Mouse (Mus musculus) cerebellum, adult 2 months (tissue): ENCODE results near the gene Tcf7l2.

ENCODE experiments used
- CTCF ChIP-seq: fragments of 200-500 bp; IDR thresholded peaks from 2 replicates; pipeline ENCODE4 v1.5.1; 2011; ENCODE audit warnings: low read depth, mild to moderate bottlenecking, control low read depth, low read length, moderate library complexity, borderline replicate concordance; ENCODE audit not compliant: insufficient read depth
- POLR2A ChIP-seq: fragments of 200-500 bp; IDR thresholded peaks from 2 replicates; pipeline ENCODE4 v1.6.1; 2011; ENCODE audit warnings: low read length, control low read depth, borderline replicate concordance; ENCODE audit not compliant: insufficient read depth

- no peak for TF ChIP-seq CTCF
- no peak for TF ChIP-seq POLR2A
Measured at GRCm38 (mm10) chr19:55741439-55741928, at the start of gene Tcf7l2.
